Mouse (Mus musculus) MEL (cell line): ENCODE data around the gene Cacna1h. TPM values are rescaled to one million over a fixed set of nuclear protein-coding genes. Genes with fewer than 3 reads are reported as not detected.

ENCODE experiments used
- DNase-seq: peaks from one replicate; pipeline ENCODE4 v3.0.0; 2011; ENCODE audit warnings: low read depth, low spot score
- H3K27ac ChIP-seq: 2 replicates; pipeline ENCODE4 v1.5.1; 2012; ENCODE audit warnings: low read depth, mild to moderate bottlenecking, control low read depth, low read length, moderate library complexity; ENCODE audit not compliant: control insufficient read depth
- H3K27me3 ChIP-seq, 2 experiments: fragments of 150-350 bp in 1 of 2; sonication (generic) in 1 of 2; 2 replicates each; pipeline ENCODE4 v1.6.1; 2012; ENCODE audit warnings: low read length in 2 of 2, mild to moderate bottlenecking in 2 of 2, improper control_type of control experiment in 1 of 2, moderate library complexity in 1 of 2; ENCODE audit not compliant: insufficient read depth in 2 of 2, control insufficient read depth in 1 of 2
- H3K36me3 ChIP-seq, 2 experiments: 2 replicates each; pipeline ENCODE4 v1.6.1; 2012 to 2014; ENCODE audit warnings: low read length in 2 of 2, improper control_type of control experiment in 1 of 2, inconsistent platforms in 1 of 2, mild to moderate bottlenecking in 1 of 2; ENCODE audit not compliant: insufficient read depth in 2 of 2, control insufficient read depth in 1 of 2
- H3K4me1 ChIP-seq, 2 experiments: fragments of 150-350 bp in 1 of 2; sonication (generic) in 1 of 2; 2 replicates each; pipeline ENCODE4 v1.6.1; 2012; ENCODE audit warnings: low read length in 2 of 2, improper control_type of control experiment in 1 of 2, mild to moderate bottlenecking in 1 of 2; ENCODE audit not compliant: insufficient read depth in 2 of 2, control insufficient read depth in 1 of 2
- H3K4me3 ChIP-seq, 2 experiments: fragments of 150-350 bp in 1 of 2; sonication (generic) in 1 of 2; 2 replicates each; pipeline ENCODE4 v1.5.1; 2012; ENCODE audit warnings: low read depth in 2 of 2, low read length in 2 of 2, mild to moderate bottlenecking in 2 of 2, moderate library complexity in 2 of 2, control low read depth in 1 of 2, improper control_type of control experiment in 1 of 2; ENCODE audit not compliant: control insufficient read depth in 1 of 2, insufficient read depth in 1 of 2
- H3K79me2 ChIP-seq: 2 replicates; pipeline ENCODE4 v1.6.1; 2012; ENCODE audit warnings: mild to moderate bottlenecking, low read length, moderate library complexity; ENCODE audit not compliant: control insufficient read depth, poor library complexity, insufficient read depth
- H3K9ac ChIP-seq: 2 replicates; pipeline ENCODE4 v1.6.1; 2012; ENCODE audit warnings: low read depth, mild to moderate bottlenecking, control low read depth, low read length, moderate library complexity; ENCODE audit not compliant: control insufficient read depth, poor library complexity, severe bottlenecking
- H3K9me3 ChIP-seq: fragments of 150-350 bp; sonication (generic); replicated peaks from 2 replicates; pipeline ENCODE4 v1.6.1; 2012; ENCODE audit warnings: mild to moderate bottlenecking, low read length, improper control_type of control experiment, moderate library complexity; ENCODE audit not compliant: insufficient read depth
- BHLHE40 ChIP-seq: IDR thresholded peaks from 2 replicates; pipeline ENCODE4 v1.6.1; 2012; ENCODE audit warnings: low read depth, mild to moderate bottlenecking, inconsistent platforms, low read length, improper control_type of control experiment, borderline replicate concordance
- CHD1 ChIP-seq: IDR thresholded peaks from 2 replicates; pipeline ENCODE4 v1.6.1; 2012; ENCODE audit warnings: low read depth, mild to moderate bottlenecking, inconsistent platforms, low read length, improper control_type of control experiment
- CHD2 ChIP-seq: IDR thresholded peaks from 2 replicates; pipeline ENCODE4 v1.6.1; 2011; ENCODE audit warnings: low read length, improper control_type of control experiment
- GABPA ChIP-seq: IDR thresholded peaks from 2 replicates; pipeline ENCODE4 v1.6.1; 2012; ENCODE audit warnings: low read depth, mild to moderate bottlenecking, inconsistent platforms, low read length, improper control_type of control experiment, moderate library complexity
- GATA1 ChIP-seq: IDR thresholded peaks from 2 replicates; pipeline ENCODE4 v1.6.1; 2011; ENCODE audit warnings: low read depth, low read length, improper control_type of control experiment
- HCFC1 ChIP-seq: IDR thresholded peaks from 2 replicates; pipeline ENCODE4 v1.6.1; 2012; ENCODE audit warnings: low read depth, mild to moderate bottlenecking, inconsistent platforms, low read length, improper control_type of control experiment, moderate library complexity
- KAT2A ChIP-seq: conservative IDR thresholded peaks from 2 replicates; pipeline ENCODE4 v1.6.1; 2012; ENCODE audit warnings: low read depth, low read length, improper control_type of control experiment, inconsistent platforms
- MAFK ChIP-seq: IDR thresholded peaks from 2 replicates; pipeline ENCODE4 v1.6.1; 2011; ENCODE audit warnings: low read depth, mild to moderate bottlenecking, low read length, improper control_type of control experiment, borderline replicate concordance
- MAZ ChIP-seq: IDR thresholded peaks from 2 replicates; pipeline ENCODE4 v1.6.1; 2012; ENCODE audit warnings: low read depth, mild to moderate bottlenecking, inconsistent platforms, low read length, improper control_type of control experiment
- MXI1 ChIP-seq: IDR thresholded peaks from 2 replicates; pipeline ENCODE4 v1.6.1; 2011; ENCODE audit warnings: mild to moderate bottlenecking, low read depth, low read length, improper control_type of control experiment
- MYB ChIP-seq: IDR thresholded peaks from 2 replicates; pipeline ENCODE4 v1.6.1; 2011; ENCODE audit warnings: mild to moderate bottlenecking, low read depth, low read length, improper control_type of control experiment
- NELFE ChIP-seq: IDR thresholded peaks from 2 replicates; pipeline ENCODE4 v1.6.1; 2011; ENCODE audit warnings: low read depth, low read length, improper control_type of control experiment
- POLR2A ChIP-seq, 2 experiments: IDR thresholded peaks; 2 replicates each; pipeline ENCODE4 v1.6.1; 2011 to 2012; ENCODE audit warnings: low read length in 2 of 2, mild to moderate bottlenecking in 2 of 2, control low read depth in 1 of 2, improper control_type of control experiment in 1 of 2, low read depth in 1 of 2, moderate library complexity in 1 of 2; ENCODE audit not compliant: control insufficient read depth in 1 of 2, insufficient read depth in 1 of 2, poor library complexity in 1 of 2
- POLR2AphosphoS5 ChIP-seq: IDR thresholded peaks from 2 replicates; pipeline ENCODE4 v1.6.1; 2012; ENCODE audit warnings: low read depth, borderline replicate concordance, mild to moderate bottlenecking, inconsistent platforms, low read length, moderate library complexity, mixed read lengths
- RCOR1 ChIP-seq: IDR thresholded peaks from 2 replicates; pipeline ENCODE4 v1.6.1; 2012; ENCODE audit warnings: low read depth, mild to moderate bottlenecking, inconsistent platforms, low read length, improper control_type of control experiment
- SIN3A ChIP-seq: IDR thresholded peaks from 2 replicates; pipeline ENCODE4 v1.6.1; 2012; ENCODE audit warnings: low read length, improper control_type of control experiment, inconsistent platforms
- SMC3 ChIP-seq: IDR thresholded peaks from 2 replicates; pipeline ENCODE4 v1.6.1; 2011; ENCODE audit warnings: low read depth, low read length, improper control_type of control experiment
- TAL1 ChIP-seq: IDR thresholded peaks from 2 replicates; pipeline ENCODE4 v1.6.1; 2012; ENCODE audit warnings: mild to moderate bottlenecking, inconsistent platforms, low read length, moderate library complexity, mixed read lengths
- TBP ChIP-seq: IDR thresholded peaks from 2 replicates; pipeline ENCODE4 v1.8.0; 2011; ENCODE audit warnings: low read depth, low read length, improper control_type of control experiment
- UBTF ChIP-seq: IDR thresholded peaks from 2 replicates; pipeline ENCODE4 v1.6.1; 2012; ENCODE audit warnings: low read depth, mild to moderate bottlenecking, inconsistent platforms, low read length, improper control_type of control experiment, moderate library complexity, borderline replicate concordance; ENCODE audit not compliant: insufficient read depth
- USF1 ChIP-seq: IDR thresholded peaks from 2 replicates; pipeline ENCODE4 v1.6.1; 2014; ENCODE audit warnings: low read depth, mild to moderate bottlenecking, inconsistent platforms, low read length, improper control_type of control experiment, moderate library complexity
- ZC3H11A ChIP-seq: IDR thresholded peaks from 2 replicates; pipeline ENCODE4 v1.6.1; 2012; ENCODE audit warnings: low read depth, mild to moderate bottlenecking, inconsistent platforms, low read length, improper control_type of control experiment
- ZNF384 ChIP-seq: IDR thresholded peaks from 2 replicates; pipeline ENCODE4 v1.6.1; 2012; ENCODE audit warnings: low read depth, mild to moderate bottlenecking, inconsistent platforms, low read length, improper control_type of control experiment
- polyA plus RNA-seq, 2 experiments: library from polyadenylated mRNA; stranded (reverse) in 1 of 2; unstranded in 1 of 2; fragments of >175 nt in 1 of 2; fragments of >200 nt in 1 of 2; gene quantifications; 2 replicates each; pipeline versions ENCODE4 v1.2.1 to v1.2.4; 2012; ENCODE audit warnings: low replicate concordance in 2 of 2, low read depth in 1 of 2; ENCODE audit not compliant: insufficient read length in 2 of 2, insufficient read depth in 1 of 2, missing spikeins in 1 of 2
- total RNA-seq: library from RNA; depleted of rRNA; stranded (reverse); fragments of 300-350 nt; gene quantifications from 2 replicates; pipeline ENCODE4 v1.2.3, GENCODE M21; 2012

Gene Cacna1h
- total and polyA plus RNA-seq, 3 experiments: 0.25 to 0.31 TPM; not detected in 1

GRCm38 (mm10) chr17:25463326-25463945 is 29.9 kb upstream of the Cacna1h start:
- Histone ChIP-seq H3K27me3 (peaks cover 2 to 3% of the 10 kb centered on the region in 2 experiments; a peak in 3 of 4 replicates), H3K9ac (no peak overlapping the region), H3K27ac (no peak overlapping the region), H3K4me3 (no peak overlapping the region), H3K4me1 (no peaks in the 10 kb centered on the region), H3K79me2 (no peaks in the 10 kb centered on the region), H3K9me3 (no peaks in the 10 kb centered on the region), H3K36me3 (no peaks in the 10 kb centered on the region)
- DNase-seq: no peak
- TF ChIP-seq USF1 (no peak), MXI1 (no peak), HCFC1 (no peak), TAL1 (no peak)

GRCm38 (mm10) chr17:25462236-25462875 is 28.8 kb upstream of the Cacna1h start:
- no peaks in the 10 kb centered on the region for H3K9me3 ChIP-seq
- TF ChIP-seq UBTF (no peak), ZC3H11A (no peak), GABPA (no peak), KAT2A (no peak), MAFK (no peak), CHD2 (no peak), SIN3A (no peak), BHLHE40 (no peak), POLR2A (IDR thresholded peaks at IDR 0.05; ENCODE audit: control insufficient read depth in 1 of 2, insufficient read depth in 1 of 2, low read depth in 1 of 2, low read length in 2 of 2, poor library complexity in 1 of 2) (no peak), HCFC1 (no peak), USF1 (no peak), GATA1 (no peak)
- H3K27me3 ChIP-seq: peaks cover 0 to 2% of the 10 kb centered on the region in 2 experiments; a peak in 3 of 4 replicates
- no peak overlapping the region for H3K4me3 ChIP-seq
- H3K79me2 ChIP-seq: no peaks in the 10 kb centered on the region
- H3K27ac ChIP-seq: no peak overlapping the region
- H3K9ac ChIP-seq: no peak overlapping the region
- no peaks in the 10 kb centered on the region for H3K36me3 ChIP-seq
- DNase-seq: no peak
- H3K4me1 ChIP-seq: no peaks in the 10 kb centered on the region

GRCm38 (mm10) chr17:25456540-25456939 is 23.0 kb upstream of the Cacna1h start:
- TF ChIP-seq TAL1 (no peak), SMC3 (no peak), HCFC1 (no peak), TBP (no peak), MYB (no peak), MAZ (no peak), USF1 (no peak), GATA1 (no peak), UBTF (no peak), BHLHE40 (no peak), SIN3A (no peak), MAFK (no peak), RCOR1 (no peak), POLR2AphosphoS5 (no peak), NELFE (no peak), POLR2A (IDR thresholded peaks at IDR 0.05; ENCODE audit: control insufficient read depth in 1 of 2, insufficient read depth in 1 of 2, low read depth in 1 of 2, low read length in 2 of 2, poor library complexity in 1 of 2) (no peak), ZNF384 (no peak), CHD1 (no peak)
- Histone ChIP-seq H3K79me2 (no peaks in the 10 kb centered on the region), H3K9me3 (no peaks in the 10 kb centered on the region), H3K27ac (no peak overlapping the region), H3K4me1 (no peaks in the 10 kb centered on the region), H3K27me3 (peaks cover 0 to 1% of the 10 kb centered on the region in 2 experiments; a peak in 3 of 4 replicates), H3K9ac (no peak overlapping the region), H3K36me3 (no peaks in the 10 kb centered on the region), H3K4me3 (no peak overlapping the region)
- DNase-seq: no peak
